ENCODE assay signal across 15 mouse cellular contexts in the genomic region with DNA sequence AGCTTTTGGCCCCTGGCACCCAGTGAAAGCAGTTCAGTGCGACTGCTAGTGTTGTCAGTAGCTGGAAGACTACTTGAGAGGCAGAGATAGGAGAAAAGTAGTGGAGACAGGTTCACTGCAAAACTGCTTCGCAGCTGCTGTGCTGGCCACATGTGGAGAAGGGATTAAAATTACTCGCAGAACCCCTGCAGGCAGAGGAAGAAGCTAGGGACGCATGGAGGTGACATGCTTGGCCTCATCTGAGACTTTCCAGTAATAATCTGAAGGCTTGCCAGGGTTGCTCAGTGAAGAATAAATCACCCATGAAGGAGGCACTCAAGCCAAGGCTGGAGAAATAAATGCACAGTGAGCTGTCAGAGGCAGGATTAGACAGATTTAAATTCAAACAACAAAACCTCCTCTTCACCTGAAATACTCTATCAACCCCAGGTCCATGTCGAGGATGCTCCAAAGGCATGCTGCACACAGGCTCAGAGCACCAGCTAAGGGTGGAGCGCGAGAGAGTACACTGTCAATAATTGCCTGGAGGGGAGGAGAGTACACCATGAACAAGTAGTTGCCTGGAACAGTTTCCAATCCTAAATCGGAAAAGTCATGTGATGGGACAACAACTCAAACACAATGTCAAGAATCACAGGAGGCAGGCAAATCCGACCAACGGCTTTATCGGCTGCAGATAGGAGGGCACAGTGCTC. TPM values are rescaled to one million over a fixed set of nuclear protein-coding genes. Genes with fewer than 3 reads are reported as not detected.
DNase-seq lines count a peak whose midpoint lies in the region; ATAC-seq and TF ChIP-seq lines count a peak whose summit lies in the region.
"Had no signal": no experiment of that assay in that cellular context is flagged by ENCODE, and none has a peak within 500 bp of the region (broad histone marks: within the 10 kb centered on the region; RNA-seq: fewer than 3 reads in every experiment).

No protein-coding gene starts in this region.

- H3K36me3 ChIP-seq in heart, embryonic 11.5 days (ENCODE audit: control insufficient read depth, insufficient read depth, low read length) = no peaks in the 10 kb centered on the region
- no peaks in the 10 kb centered on the region for H3K36me3 ChIP-seq in midbrain, embryonic 11.5 days (ENCODE audit: control insufficient read depth, insufficient read depth, low read length)
- no peaks in the 10 kb centered on the region for H3K36me3 ChIP-seq in midbrain, embryonic 16.5 days (ENCODE audit: control insufficient read depth, insufficient read depth, low read length)
- H3K36me3 ChIP-seq: embryonic facial prominence, embryonic 12.5 days; heart, embryonic 13.5 days; hindbrain, embryonic 15.5 days; liver, embryonic 15.5 days had no signal

- H3K9me3 ChIP-seq in heart, embryonic 11.5 days (replicated peaks; ENCODE audit: control insufficient read depth, low read length) = no peaks in the 10 kb centered on the region
- H3K9me3 ChIP-seq in midbrain, embryonic 11.5 days (ENCODE audit: control insufficient read depth, low read length) = no peaks in the 10 kb centered on the region
- H3K9me3 ChIP-seq in midbrain, embryonic 16.5 days (replicated peaks; ENCODE audit: control insufficient read depth, low read length, poor library complexity, severe bottlenecking) = no peaks in the 10 kb centered on the region
- H3K9me3 ChIP-seq: embryonic facial prominence, embryonic 12.5 days; heart, embryonic 13.5 days; hindbrain, embryonic 15.5 days; liver, embryonic 15.5 days had no signal

- peak; percentile 9 for DNase-seq in heart, adult 8-10 months (ENCODE audit: low spot score)
- DNase-seq in midbrain, embryonic 11.5 days (ENCODE audit: low spot score, missing footprints) = peak; percentile 66
- DNase-seq in cerebellum, adult 2 months = peak; percentile 32 to 68
- DNase-seq in mesoderm, embryonic 11.5 days (ENCODE audit: low read depth, low spot score) = peak; percentile 12
- no peak for DNase-seq in layer of hippocampus, adult 8-10 months (ENCODE audit: low spot score in 2 of 2)
- DNase-seq in ovary, adult 18-20 months (ENCODE audit: low spot score) = no peak
- DNase-seq: thymus, postnatal 25 days had no signal

- 58% methylated on average over 11 of the region's 11 CpGs for WGBS in heart, embryonic 11.5 days (ENCODE audit: insufficient replicate concordance)
- 67% methylated on average over 11 of the region's 11 CpGs for WGBS in midbrain, embryonic 11.5 days
- WGBS in midbrain, embryonic 16.5 days = 61% methylated on average over 11 of the region's 11 CpGs
- 9% methylated on average over 11 of the region's 11 CpGs for WGBS in cerebellum, adult 2 months

- no peak overlapping the region for H3K27ac ChIP-seq in heart, embryonic 11.5 days (ENCODE audit: low read depth, low read length)
- H3K27ac ChIP-seq in midbrain, embryonic 11.5 days (ENCODE audit: low read depth, low read length) = no peak overlapping the region
- no peak overlapping the region for H3K27ac ChIP-seq in midbrain, embryonic 16.5 days (ENCODE audit: low read length)
- no peak overlapping the region for H3K27ac ChIP-seq in cerebellum, adult 2 months (ENCODE audit: insufficient read depth, low read length)
- H3K27ac ChIP-seq: embryonic facial prominence, embryonic 12.5 days; heart, embryonic 13.5 days; hindbrain, embryonic 15.5 days; liver, embryonic 15.5 days; macrophage had no signal

- H3K4me3 ChIP-seq in heart, embryonic 11.5 days (ENCODE audit: low read depth, low read length) = no peak overlapping the region
- H3K4me3 ChIP-seq in midbrain, embryonic 11.5 days (ENCODE audit: low read depth, low read length) = no peak overlapping the region
- no peak overlapping the region for H3K4me3 ChIP-seq in midbrain, embryonic 16.5 days (ENCODE audit: low read depth, low read length)
- H3K4me3 ChIP-seq in cerebellum, adult 2 months (replicated peaks; ENCODE audit: insufficient read depth, low read depth, low read length) = no peak overlapping the region
- H3K4me3 ChIP-seq: embryonic facial prominence, embryonic 12.5 days; heart, embryonic 13.5 days; hindbrain, embryonic 15.5 days; liver, embryonic 15.5 days had no signal

- H3K27me3 ChIP-seq in heart, embryonic 11.5 days (ENCODE audit: control insufficient read depth, insufficient read depth, low read length) = no peaks in the 10 kb centered on the region
- no peaks in the 10 kb centered on the region for H3K27me3 ChIP-seq in midbrain, embryonic 11.5 days (ENCODE audit: control insufficient read depth, insufficient read depth, low read length)
- H3K27me3 ChIP-seq in midbrain, embryonic 16.5 days (ENCODE audit: control insufficient read depth, insufficient read depth, low read depth, low read length) = no peaks in the 10 kb centered on the region
- H3K27me3 ChIP-seq in cerebellum, adult 2 months (ENCODE audit: control insufficient read depth, insufficient read depth, low read length) = no peaks in the 10 kb centered on the region; the same call in 1 of the 2 replicates
- H3K27me3 ChIP-seq: embryonic facial prominence, embryonic 12.5 days; heart, embryonic 13.5 days; hindbrain, embryonic 15.5 days had no signal

- H3K9ac ChIP-seq in heart, embryonic 11.5 days (ENCODE audit: low read depth, low read length) = no peak overlapping the region
- no peak overlapping the region for H3K9ac ChIP-seq in midbrain, embryonic 11.5 days (ENCODE audit: low read length)
- H3K9ac ChIP-seq in midbrain, embryonic 16.5 days (ENCODE audit: low read depth, low read length) = no peak overlapping the region
- H3K9ac ChIP-seq: embryonic facial prominence, embryonic 12.5 days; heart, embryonic 13.5 days; hindbrain, embryonic 15.5 days; liver, embryonic 15.5 days had no signal

- TF ChIP-seq POLR2A in cerebellum, adult 2 months (IDR thresholded peaks at IDR 0.05; ENCODE audit: borderline replicate concordance, insufficient read depth, low read length) = no peak

- no peaks in the 10 kb centered on the region for H3K4me1 ChIP-seq in heart, embryonic 11.5 days (ENCODE audit: control insufficient read depth, insufficient read depth, low read length)
- H3K4me1 ChIP-seq in midbrain, embryonic 11.5 days (ENCODE audit: control insufficient read depth, insufficient read depth, low read length) = no peaks in the 10 kb centered on the region
- H3K4me1 ChIP-seq in midbrain, embryonic 16.5 days (ENCODE audit: control insufficient read depth, insufficient read depth, low read length) = no peaks in the 10 kb centered on the region
- no peaks in the 10 kb centered on the region; the same call in 1 of the 2 replicates for H3K4me1 ChIP-seq in cerebellum, adult 2 months (ENCODE audit: control insufficient read depth, insufficient read depth, low read length)
- H3K4me1 ChIP-seq: embryonic facial prominence, embryonic 12.5 days; heart, embryonic 13.5 days; hindbrain, embryonic 15.5 days; liver, embryonic 15.5 days had no signal

- TF ChIP-seq CTCF in cerebellum, adult 2 months (IDR thresholded peaks at IDR 0.05; ENCODE audit: borderline replicate concordance, insufficient read depth, low read depth, low read length) = no peak

- no peak for ATAC-seq in heart, embryonic 11.5 days (replicated peaks; ENCODE audit: insufficient number of reproducible peaks, low FRiP score, low TSS enrichment)
- no peak for ATAC-seq in midbrain, embryonic 11.5 days (ENCODE audit: low FRiP score)
- no peak for ATAC-seq in midbrain, embryonic 16.5 days
- ATAC-seq: activated CD4-positive, CD25-positive, alpha-beta regulatory T cell, adult 4 months had no signal

- H3K4me2 ChIP-seq in heart, embryonic 11.5 days = no peak overlapping the region
- H3K4me2 ChIP-seq in midbrain, embryonic 11.5 days = no peak overlapping the region
- H3K4me2 ChIP-seq in midbrain, embryonic 16.5 days (ENCODE audit: low read length) = no peak overlapping the region
- H3K4me2 ChIP-seq: embryonic facial prominence, embryonic 12.5 days; heart, embryonic 13.5 days; hindbrain, embryonic 15.5 days; liver, embryonic 15.5 days had no signal

RNA-seq across cellular contexts. Expression of gene Thnsl2, which starts 32.7 kb away (rescaled TPM):
- total RNA-seq in heart, adult 8-10 months (2022) = 1 to 10 TPM; 4.3 to 6.7 (median 5.2) TPM
- 4.9 and 5.1 TPM in 2 replicates for polyA plus RNA-seq in heart, embryonic 11.5 days (2014; fragmentation: Nextera tagmentation; extraction: Ambion mirVana)
- 5.3 and 7.4 TPM in 2 replicates for polyA plus RNA-seq in midbrain, embryonic 11.5 days (2014; fragmentation: Nextera tagmentation; extraction: Ambion mirVana)
- polyA plus RNA-seq in midbrain, embryonic 16.5 days (2015; fragmentation: Nextera tagmentation; extraction: Ambion mirVana) = 3.4 and 4.0 TPM in 2 replicates
- polyA plus RNA-seq in cerebellum, adult 2 months (2012; rRNA removed) = 6.5 and 6.6 TPM in 2 replicates
- total RNA-seq in layer of hippocampus, adult 8-10 months (2022) = 1 to 10 TPM; 3.8 to 6.2 (median 4.8) TPM

Comparison
In these comparisons a context has a peak if more than half of its experiments do, and no peak if none do; other contexts are left out.
1. DNase-seq: peak in heart, adult 8-10 months (single experiment), midbrain, embryonic 11.5 days (single experiment), cerebellum, adult 2 months (2 of 2) and mesoderm, embryonic 11.5 days (single experiment); none in layer of hippocampus, adult 8-10 months (0 of 2) and ovary, adult 18-20 months (single experiment).